8 mouse cellular contexts compared by ENCODE assay signal in the genomic region with DNA sequence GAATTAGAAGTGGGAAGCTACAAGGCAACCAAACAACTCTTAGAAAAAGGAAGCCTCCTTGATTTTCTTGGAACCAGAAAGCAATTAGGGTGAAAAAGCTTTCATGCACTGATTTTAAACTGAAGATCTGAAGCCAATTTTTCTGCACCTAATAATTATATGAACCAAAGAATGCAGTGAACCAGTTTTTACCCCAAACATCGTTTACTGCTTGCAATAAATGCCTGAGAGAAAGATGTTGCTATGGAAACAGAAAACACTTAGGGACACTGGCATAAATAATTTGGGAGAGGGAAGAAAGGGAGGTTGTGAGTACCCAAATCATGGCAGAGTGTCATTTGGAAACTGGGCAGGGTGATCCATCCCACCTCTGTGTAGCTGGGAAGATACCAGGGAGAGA.
DNase-seq lines count a peak whose midpoint lies in the region; ATAC-seq lines count a peak whose summit lies in the region.
"Had no signal": no experiment of that assay in that cellular context is flagged by ENCODE, and none has a peak within 500 bp of the region (broad histone marks: within the 10 kb centered on the region; RNA-seq: fewer than 3 reads in every experiment).

No protein-coding gene starts in this region.

- no peaks in the 10 kb centered on the region for H3K9me3 ChIP-seq in hindbrain, embryonic 15.5 days
- H3K9me3 ChIP-seq in hindbrain, embryonic 16.5 days (ENCODE audit: control insufficient read depth, low read length) = no peaks in the 10 kb centered on the region
- no peaks in the 10 kb centered on the region for H3K9me3 ChIP-seq in midbrain, embryonic 15.5 days
- no peaks in the 10 kb centered on the region for H3K9me3 ChIP-seq in midbrain, embryonic 11.5 days (ENCODE audit: control insufficient read depth, low read length)
- H3K9me3 ChIP-seq in forebrain, embryonic 16.5 days (ENCODE audit: control insufficient read depth, low read length) = no peaks in the 10 kb centered on the region
- H3K9me3 ChIP-seq in stomach, embryonic 15.5 days = no peaks in the 10 kb centered on the region

- H3K4me1 ChIP-seq in hindbrain, embryonic 15.5 days (replicated peaks) = peaks cover 16% of the 10 kb centered on the region
- H3K4me1 ChIP-seq in hindbrain, embryonic 16.5 days (ENCODE audit: control insufficient read depth, insufficient read depth, low read depth, low read length) = peaks cover 12% of the 10 kb centered on the region; the same call in 1 of the 2 replicates
- H3K4me1 ChIP-seq in midbrain, embryonic 15.5 days = peaks cover 14% of the 10 kb centered on the region
- H3K4me1 ChIP-seq in midbrain, embryonic 11.5 days (ENCODE audit: control insufficient read depth, insufficient read depth, low read length) = peaks cover 4% of the 10 kb centered on the region; the same call in 1 of the 2 replicates
- peaks cover 20% of the 10 kb centered on the region for H3K4me1 ChIP-seq in forebrain, embryonic 16.5 days (replicated peaks; ENCODE audit: control insufficient read depth, insufficient read depth, low read length)
- no peaks in the 10 kb centered on the region for H3K4me1 ChIP-seq in stomach, embryonic 15.5 days

- 15% methylated on average over 1 of the region's 1 CpGs for WGBS in hindbrain, embryonic 15.5 days
- WGBS in hindbrain, embryonic 16.5 days = 14% methylated on average over 1 of the region's 1 CpGs
- WGBS in midbrain, embryonic 15.5 days = 19% methylated on average over 1 of the region's 1 CpGs
- WGBS in midbrain, embryonic 11.5 days = 79% methylated on average over 1 of the region's 1 CpGs
- WGBS in forebrain, embryonic 16.5 days = 8% methylated on average over 1 of the region's 1 CpGs
- WGBS in stomach, embryonic 15.5 days = 42% methylated on average over 1 of the region's 1 CpGs

- peak overlapping the region; percentile 51 for H3K27ac ChIP-seq in hindbrain, embryonic 15.5 days (replicated peaks)
- H3K27ac ChIP-seq in hindbrain, embryonic 16.5 days (ENCODE audit: low read depth, low read length) = no peak overlapping the region
- H3K27ac ChIP-seq in midbrain, embryonic 15.5 days = peak overlapping the region; percentile 39
- H3K27ac ChIP-seq in midbrain, embryonic 11.5 days (ENCODE audit: low read depth, low read length) = no peak overlapping the region
- H3K27ac ChIP-seq in forebrain, embryonic 16.5 days (ENCODE audit: low read length) = peak overlapping the region; percentile 33; the same call in 1 of the 2 replicates
- H3K27ac ChIP-seq in stomach, embryonic 15.5 days = peak overlapping the region; percentile 42; the same call in 1 of the 2 replicates

- no peak for ATAC-seq in hindbrain, embryonic 15.5 days (ENCODE audit: low FRiP score, low read depth)
- no peak for ATAC-seq in hindbrain, embryonic 16.5 days
- ATAC-seq in midbrain, embryonic 15.5 days (replicated peaks) = no peak
- no peak for ATAC-seq in midbrain, embryonic 11.5 days (ENCODE audit: low FRiP score)
- no peak for ATAC-seq in forebrain, embryonic 16.5 days
- ATAC-seq in stomach, embryonic 15.5 days (ENCODE audit: insufficient read depth, low FRiP score, low read depth) = no peak

- no peak for DNase-seq in midbrain, embryonic 11.5 days (ENCODE audit: low spot score, missing footprints)
- no peak for DNase-seq in cerebellum, postnatal 25 days
- DNase-seq: cerebellum, adult 11 months had no signal

- no peak overlapping the region for H3K9ac ChIP-seq in hindbrain, embryonic 15.5 days
- H3K9ac ChIP-seq in hindbrain, embryonic 16.5 days (ENCODE audit: low read depth, low read length) = no peak overlapping the region
- H3K9ac ChIP-seq in midbrain, embryonic 15.5 days = no peak overlapping the region
- no peak overlapping the region for H3K9ac ChIP-seq in midbrain, embryonic 11.5 days (ENCODE audit: low read length)
- H3K9ac ChIP-seq in forebrain, embryonic 16.5 days (replicated peaks; ENCODE audit: low read depth, low read length) = no peak overlapping the region
- H3K9ac ChIP-seq in stomach, embryonic 15.5 days = no peak overlapping the region

- no peaks in the 10 kb centered on the region for H3K27me3 ChIP-seq in hindbrain, embryonic 15.5 days
- no peaks in the 10 kb centered on the region for H3K27me3 ChIP-seq in hindbrain, embryonic 16.5 days (replicated peaks; ENCODE audit: control insufficient read depth, insufficient read depth, low read length)
- H3K27me3 ChIP-seq in midbrain, embryonic 15.5 days (replicated peaks) = no peaks in the 10 kb centered on the region
- no peaks in the 10 kb centered on the region for H3K27me3 ChIP-seq in midbrain, embryonic 11.5 days (ENCODE audit: control insufficient read depth, insufficient read depth, low read length)
- H3K27me3 ChIP-seq in forebrain, embryonic 16.5 days (replicated peaks; ENCODE audit: control insufficient read depth, insufficient read depth, low read length) = no peaks in the 10 kb centered on the region
- no peaks in the 10 kb centered on the region for H3K27me3 ChIP-seq in stomach, embryonic 15.5 days (replicated peaks)

- no peaks in the 10 kb centered on the region for H3K36me3 ChIP-seq in hindbrain, embryonic 15.5 days
- no peaks in the 10 kb centered on the region for H3K36me3 ChIP-seq in hindbrain, embryonic 16.5 days (ENCODE audit: control insufficient read depth, insufficient read depth, low read length)
- H3K36me3 ChIP-seq in midbrain, embryonic 15.5 days (replicated peaks) = no peaks in the 10 kb centered on the region
- H3K36me3 ChIP-seq in midbrain, embryonic 11.5 days (ENCODE audit: control insufficient read depth, insufficient read depth, low read length) = no peaks in the 10 kb centered on the region
- H3K36me3 ChIP-seq in forebrain, embryonic 16.5 days (ENCODE audit: control insufficient read depth, insufficient read depth) = no peaks in the 10 kb centered on the region
- H3K36me3 ChIP-seq in stomach, embryonic 15.5 days = no peaks in the 10 kb centered on the region

- no peak overlapping the region for H3K4me3 ChIP-seq in hindbrain, embryonic 15.5 days
- no peak overlapping the region for H3K4me3 ChIP-seq in hindbrain, embryonic 16.5 days (ENCODE audit: low read length)
- no peak overlapping the region for H3K4me3 ChIP-seq in midbrain, embryonic 15.5 days
- H3K4me3 ChIP-seq in midbrain, embryonic 11.5 days (ENCODE audit: low read depth, low read length) = no peak overlapping the region
- no peak overlapping the region for H3K4me3 ChIP-seq in forebrain, embryonic 16.5 days (replicated peaks; ENCODE audit: low read length)
- no peak overlapping the region for H3K4me3 ChIP-seq in stomach, embryonic 15.5 days (replicated peaks)

- H3K4me2 ChIP-seq in hindbrain, embryonic 15.5 days = no peak overlapping the region
- H3K4me2 ChIP-seq in hindbrain, embryonic 16.5 days (ENCODE audit: low read length) = no peak overlapping the region
- H3K4me2 ChIP-seq in midbrain, embryonic 15.5 days = no peak overlapping the region
- no peak overlapping the region for H3K4me2 ChIP-seq in midbrain, embryonic 11.5 days
- no peak overlapping the region for H3K4me2 ChIP-seq in forebrain, embryonic 16.5 days (ENCODE audit: low read length)
- H3K4me2 ChIP-seq in stomach, embryonic 15.5 days = no peak overlapping the region

Comparison
In these comparisons a context has a peak if more than half of its experiments do, and no peak if none do; other contexts are left out.
1. H3K27ac ChIP-seq: peak in hindbrain, embryonic 15.5 days (single experiment), midbrain, embryonic 15.5 days (single experiment), forebrain, embryonic 16.5 days (single experiment) and stomach, embryonic 15.5 days (single experiment); none in hindbrain, embryonic 16.5 days (single experiment) and midbrain, embryonic 11.5 days (single experiment).